Mouse (Mus musculus): ENCODE measurements around the gene Slc17a8.

DNA sequence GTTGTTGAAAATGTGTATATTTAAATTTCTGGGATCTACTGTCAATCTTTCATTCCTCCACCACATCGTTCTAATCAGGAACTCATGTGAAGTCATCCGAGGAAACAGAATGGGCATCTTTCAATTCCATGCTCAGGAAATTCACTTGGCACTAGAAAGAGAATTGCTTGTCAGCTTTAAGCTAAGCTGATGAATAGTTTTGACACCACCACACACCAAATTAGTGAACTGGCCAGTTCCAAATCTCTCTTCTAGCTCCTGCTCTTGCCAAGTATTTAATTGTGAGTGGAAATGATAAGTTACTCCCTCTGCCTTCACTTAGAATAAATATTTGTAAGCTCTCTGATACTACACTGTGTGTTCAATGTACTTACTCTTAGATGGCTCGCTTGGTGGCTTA lies 61.7 kb downstream of the Slc17a8 start:
- TF ChIP-seq POLR2A (IDR thresholded peaks at IDR 0.05; ENCODE audit: borderline replicate concordance, extremely low read depth, insufficient read depth, insufficient read length, poor library complexity, severe bottlenecking), result no peak
- TF ChIP-seq CTCF (IDR thresholded peaks at IDR 0.05; ENCODE audit: borderline replicate concordance, extremely low read depth, insufficient read depth, insufficient read length), result no peak
